Mouse (Mus musculus): ENCODE results near the gene Ahsa2.
"Not testable (repeated sequence)": the region's sequence is repeated elsewhere in the genome, so short reads cannot be mapped to it uniquely, and the experiment has no call there.

- not testable (repeated sequence) for TF ChIP-seq GATA1, TAL1 (IDR thresholded peaks at IDR 0.05; ENCODE audit: low read length)
Measured at GRCm38 (mm10) chr11:23514785-23515184, 17.0 kb upstream of the Ahsa2 start.
